Comparison of ENCODE assay signal across 12 mouse cellular contexts in the genomic region with DNA sequence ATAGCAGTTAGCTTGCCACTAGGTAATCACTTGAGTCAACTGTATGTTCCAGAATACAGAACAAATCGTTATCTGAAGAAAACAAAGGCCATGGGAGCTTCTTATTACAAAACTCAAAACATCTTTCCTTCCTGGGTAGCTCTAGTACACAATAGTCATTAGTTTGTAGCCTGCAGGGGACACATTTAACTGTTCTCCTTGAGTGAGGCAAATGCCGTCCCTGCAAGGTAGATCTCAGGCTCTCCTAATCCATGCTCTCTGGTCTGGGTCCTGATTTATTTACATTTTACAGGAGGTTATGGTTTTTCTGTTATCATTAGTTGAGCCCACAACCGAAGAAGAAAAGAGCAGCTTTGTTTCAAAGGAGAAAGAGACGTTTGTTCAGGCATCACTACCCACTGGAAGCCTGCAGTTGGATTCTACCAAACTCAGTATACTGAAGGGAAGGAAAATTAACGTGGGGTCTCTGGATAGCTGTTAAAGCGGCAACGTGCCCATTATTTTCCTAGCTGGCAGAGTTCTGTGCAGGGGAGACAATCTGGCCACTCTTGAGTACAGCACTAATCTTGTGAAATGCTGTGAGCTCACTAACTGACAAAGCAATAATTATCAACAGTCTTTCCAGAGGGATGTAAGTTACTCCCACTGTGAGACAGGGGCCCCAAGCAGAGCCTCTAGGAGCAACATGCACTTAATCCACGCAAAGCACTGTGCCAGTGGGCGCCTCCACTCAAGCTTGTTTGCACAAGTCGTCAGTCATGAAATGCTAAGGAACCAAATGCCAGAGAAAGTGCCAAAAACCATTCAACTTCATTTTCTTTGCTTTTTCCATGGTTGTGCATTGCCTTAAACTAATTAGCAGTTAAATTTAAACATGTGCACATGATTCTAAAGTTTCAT.
DNase-seq lines count a peak whose midpoint lies in the region; ATAC-seq and TF ChIP-seq lines count a peak whose summit lies in the region.
"Had no signal": no experiment of that assay in that cellular context is flagged by ENCODE, and none has a peak within 500 bp of the region (broad histone marks: within the 10 kb centered on the region; RNA-seq: fewer than 3 reads in every experiment).

No protein-coding gene starts in this region.

- TF ChIP-seq POLR2A in brain, embryonic 14.5 days (IDR thresholded peaks at IDR 0.05; ENCODE audit: borderline replicate concordance, extremely low read depth, insufficient read depth, insufficient read length, poor library complexity, severe bottlenecking): no peak

- H3K27ac ChIP-seq in kidney, postnatal 0 days: peak overlapping the region; percentile 19; the same call in 1 of the 2 replicates
- H3K27ac ChIP-seq in forebrain, embryonic 10.5 days: 0 out of 2 replicates have a peak overlapping the region, but pooled peaks have one; percentile 21
- H3K27ac ChIP-seq in limb, embryonic 11.5 days (replicated peaks; ENCODE audit: low read depth, low read length): 0 out of 2 replicates have a peak overlapping the region, but pooled peaks have one; percentile 24
- H3K27ac ChIP-seq: heart, embryonic 10.5 days; lung, embryonic 15.5 days had no signal

- no peak overlapping the region for H3K4me3 ChIP-seq in kidney, postnatal 0 days (replicated peaks; ENCODE audit: low read depth, low read length)
- H3K4me3 ChIP-seq in forebrain, embryonic 10.5 days: no peak overlapping the region
- no peak overlapping the region for H3K4me3 ChIP-seq in limb, embryonic 11.5 days (ENCODE audit: low read depth, low read length)
- H3K4me3 ChIP-seq: heart, embryonic 10.5 days; lung, embryonic 15.5 days had no signal

- no peaks in the 10 kb centered on the region for H3K9me3 ChIP-seq in kidney, postnatal 0 days (replicated peaks; ENCODE audit: low read length)
- no peaks in the 10 kb centered on the region for H3K9me3 ChIP-seq in forebrain, embryonic 10.5 days
- H3K9me3 ChIP-seq in limb, embryonic 11.5 days (ENCODE audit: control insufficient read depth, low read length): no peaks in the 10 kb centered on the region
- H3K9me3 ChIP-seq: heart, embryonic 10.5 days; lung, embryonic 15.5 days had no signal

- ATAC-seq in kidney, postnatal 0 days (replicated peaks; ENCODE audit: low FRiP score, low read depth): no peak
- ATAC-seq in limb, embryonic 11.5 days (ENCODE audit: insufficient number of reproducible peaks, low FRiP score, low TSS enrichment, low read depth): 0 out of 2 replicates have a peak, but pooled peaks have one; percentile 28
- ATAC-seq in monocyte, adult 5-6 weeks (replicated peaks; ENCODE audit: insufficient number of reproducible peaks, low FRiP score, low TSS enrichment, poor library complexity, severe bottlenecking): no peak

- no peak overlapping the region for H3K9ac ChIP-seq in kidney, postnatal 0 days (ENCODE audit: low read depth, low read length)
- H3K9ac ChIP-seq in limb, embryonic 11.5 days (ENCODE audit: low read length): no peak overlapping the region
- H3K9ac ChIP-seq: lung, embryonic 15.5 days had no signal

- DNase-seq in kidney, postnatal 0 days (ENCODE audit: low spot score): no peak
- no peak for DNase-seq in kidney, postnatal 36 days
- peak; percentile 95 for DNase-seq in brain, embryonic 14.5 days (ENCODE audit: low read depth)
- DNase-seq in forebrain, embryonic 10.5 days (ENCODE audit: extremely low spot score, low spot score): no peak
- DNase-seq in limb, embryonic 11.5 days (ENCODE audit: low spot score): peak; percentile 32
- DNase-seq in gastrocnemius, postnatal 14 days: no peak
- no peak for DNase-seq in MN1 (ENCODE audit: low spot score)
- DNase-seq: adrenal gland, adult 2 months; right cerebral cortex, postnatal 25 days had no signal

- no peak overlapping the region for H3K4me2 ChIP-seq in kidney, postnatal 0 days (ENCODE audit: low read length)
- no peak overlapping the region for H3K4me2 ChIP-seq in limb, embryonic 11.5 days (ENCODE audit: low read depth, severe bottlenecking)
- H3K4me2 ChIP-seq: lung, embryonic 15.5 days had no signal

- H3K27me3 ChIP-seq in kidney, postnatal 0 days (ENCODE audit: insufficient read depth, low read length): no peaks in the 10 kb centered on the region
- H3K27me3 ChIP-seq in forebrain, embryonic 10.5 days (ENCODE audit: poor library complexity, severe bottlenecking): no peaks in the 10 kb centered on the region
- H3K27me3 ChIP-seq in limb, embryonic 11.5 days (ENCODE audit: control insufficient read depth, insufficient read depth, low read length): no peaks in the 10 kb centered on the region
- H3K27me3 ChIP-seq: lung, embryonic 15.5 days had no signal

- H3K36me3 ChIP-seq in kidney, postnatal 0 days (ENCODE audit: insufficient read depth, low read length): no peaks in the 10 kb centered on the region
- H3K36me3 ChIP-seq in forebrain, embryonic 10.5 days (replicated peaks): peaks cover 72% of the 10 kb centered on the region
- H3K36me3 ChIP-seq in limb, embryonic 11.5 days (ENCODE audit: control insufficient read depth, insufficient read depth, low read length): peaks cover 2% of the 10 kb centered on the region; the same call in 1 of the 2 replicates

- no peak for TF ChIP-seq CTCF in kidney, postnatal 0 days (IDR thresholded peaks at IDR 0.05; ENCODE audit: low read depth)
- TF ChIP-seq CTCF in brain, embryonic 14.5 days (IDR thresholded peaks at IDR 0.05; ENCODE audit: borderline replicate concordance, extremely low read depth, insufficient read depth, insufficient read length): no peak

- intact Hi-C loops in gastrocnemius, postnatal 14 days (cut with DNase I; ENCODE audit: low total_unique reads): loop anchor here (5.0 kb wide), 1 partner anchor 1218 kb away; no protein-coding TSS in a partner anchor

- 59% methylated on average over 10 of the region's 10 CpGs for WGBS in kidney, postnatal 0 days
- 63% methylated on average over 10 of the region's 10 CpGs for WGBS in forebrain, embryonic 10.5 days
- 41% methylated on average over 10 of the region's 10 CpGs for WGBS in limb, embryonic 11.5 days

- H3K4me1 ChIP-seq in kidney, postnatal 0 days (replicated peaks; ENCODE audit: insufficient read depth, low read length): no peaks in the 10 kb centered on the region
- H3K4me1 ChIP-seq in forebrain, embryonic 10.5 days: peaks cover 15% of the 10 kb centered on the region
- no peaks in the 10 kb centered on the region for H3K4me1 ChIP-seq in limb, embryonic 11.5 days (ENCODE audit: control insufficient read depth, insufficient read depth, low read length)
- H3K4me1 ChIP-seq: heart, embryonic 10.5 days had no signal

Comparison
In these comparisons a context has a peak if more than half of its experiments do, and no peak if none do; other contexts are left out.
1. DNase-seq: peak in brain, embryonic 14.5 days (single experiment) and limb, embryonic 11.5 days (single experiment); none in kidney, postnatal 0 days (single experiment), kidney, postnatal 36 days (0 of 2), forebrain, embryonic 10.5 days (single experiment), gastrocnemius, postnatal 14 days (single experiment) and MN1 (single experiment).
2. Peak in every context shown above with its lines, with median percentiles within 50 percentile points of each other: H3K27ac ChIP-seq.